In the genomic region with DNA sequence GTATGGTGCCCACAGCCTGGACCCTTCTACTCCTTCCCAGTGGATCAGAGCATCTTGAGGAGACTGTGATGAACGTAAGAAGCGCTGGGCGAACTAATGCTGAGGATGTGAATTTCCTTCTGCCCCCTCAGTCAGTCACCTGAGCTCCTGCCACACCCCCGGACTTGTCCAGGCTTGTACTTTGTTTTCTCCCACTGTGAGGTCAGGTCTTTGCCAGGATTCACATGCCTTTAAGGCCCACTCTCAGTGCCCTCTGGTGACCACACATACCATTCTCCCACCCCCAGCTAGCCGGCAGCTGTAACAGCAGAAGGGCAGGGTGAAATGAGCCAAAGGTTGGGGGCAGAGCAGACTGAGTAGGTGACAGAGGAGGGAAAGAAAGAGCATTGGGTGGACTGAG, we compare ENCODE assay signal across 21 mouse cellular contexts. TPM values are rescaled to one million over a fixed set of nuclear protein-coding genes. Genes with fewer than 3 reads are reported as not detected.
"Had no signal": no experiment of that assay in that cellular context is flagged by ENCODE, and none has a peak within 500 bp of the region (broad histone marks: within the 10 kb centered on the region; RNA-seq: fewer than 3 reads in every experiment).

No protein-coding gene starts in this region.

- H3K27me3 ChIP-seq: limb, embryonic 13.5 days; liver, embryonic 12.5 days; liver, embryonic 15.5 days; lung, embryonic 15.5 days; stomach, embryonic 15.5 days had no signal

- H3K4me1 ChIP-seq: limb, embryonic 13.5 days; liver, embryonic 12.5 days; liver, embryonic 15.5 days; lung, embryonic 15.5 days; stomach, embryonic 15.5 days had no signal

- H3K9ac ChIP-seq: limb, embryonic 13.5 days; liver, embryonic 12.5 days; liver, embryonic 15.5 days; lung, embryonic 15.5 days; stomach, embryonic 15.5 days had no signal

- ATAC-seq: liver, embryonic 12.5 days had no signal

- DNase-seq: kidney, postnatal 25 days; layer of hippocampus, adult 9-11 months; liver; lung, postnatal 14 days; lung, postnatal 4 days; midbrain, embryonic 14.5 days; right cerebral cortex, postnatal 4 days; thymus, adult 2 months; thymus, postnatal 14 days; thymus, postnatal 4 days had no signal

- H3K9me3 ChIP-seq: limb, embryonic 10.5 days; limb, embryonic 13.5 days; liver, embryonic 12.5 days; liver, embryonic 15.5 days; lung, embryonic 15.5 days; stomach, embryonic 15.5 days had no signal

- H3K36me3 ChIP-seq: limb, embryonic 10.5 days; limb, embryonic 13.5 days; liver, embryonic 12.5 days; liver, embryonic 15.5 days; lung, embryonic 15.5 days; stomach, embryonic 15.5 days had no signal

- H3K4me3 ChIP-seq: layer of hippocampus, adult 2 months; limb, embryonic 10.5 days; limb, embryonic 13.5 days; liver, embryonic 12.5 days; liver, embryonic 15.5 days; lung, embryonic 15.5 days; stomach, embryonic 15.5 days had no signal

- H3K27ac ChIP-seq: kidney, postnatal 0 days; layer of hippocampus, adult 2 months; limb, embryonic 10.5 days; limb, embryonic 13.5 days; liver, embryonic 12.5 days; liver, embryonic 15.5 days; lung, embryonic 15.5 days; stomach, embryonic 15.5 days had no signal

- H3K4me2 ChIP-seq: limb, embryonic 13.5 days; liver, embryonic 12.5 days; liver, embryonic 15.5 days; lung, embryonic 15.5 days; midbrain, embryonic 11.5 days; stomach, embryonic 15.5 days had no signal

RNA-seq across cellular contexts. Expression of gene Ttc9, which starts 32.9 kb away (rescaled TPM):
- total RNA-seq: megakaryocyte progenitor cell, adult 5-6 weeks; megakaryocyte-erythroid progenitor cell, adult 5-6 weeks had no signal
